Mouse (Mus musculus): ENCODE measurements around the gene Tmcc1.
"Not testable (repeated sequence)": the region's sequence is repeated elsewhere in the genome, so short reads cannot be mapped to it uniquely, and the experiment has no call there.

The Tmcc1 gene

GRCm38 (mm10) chr6:116073610-116074009, 119.7 kb downstream of the Tmcc1 start:
- no peak for DNase-seq

- DNase-seq, result peak; percentile 56
These were observed 120.5 kb downstream of the Tmcc1 start for GRCm38 (mm10) chr6:116072746-116073261.

- no peak for DNase-seq
These were observed 121.0 kb downstream of the Tmcc1 start for GRCm38 (mm10) chr6:116072221-116072745.

- DNase-seq, result no peak
These were observed 121.5 kb downstream of the Tmcc1 start for GRCm38 (mm10) chr6:116071781-116072180.

- DNase-seq, result no peak
These were observed 122.7 kb downstream of the Tmcc1 start for GRCm38 (mm10) chr6:116070558-116070957.

DNA sequence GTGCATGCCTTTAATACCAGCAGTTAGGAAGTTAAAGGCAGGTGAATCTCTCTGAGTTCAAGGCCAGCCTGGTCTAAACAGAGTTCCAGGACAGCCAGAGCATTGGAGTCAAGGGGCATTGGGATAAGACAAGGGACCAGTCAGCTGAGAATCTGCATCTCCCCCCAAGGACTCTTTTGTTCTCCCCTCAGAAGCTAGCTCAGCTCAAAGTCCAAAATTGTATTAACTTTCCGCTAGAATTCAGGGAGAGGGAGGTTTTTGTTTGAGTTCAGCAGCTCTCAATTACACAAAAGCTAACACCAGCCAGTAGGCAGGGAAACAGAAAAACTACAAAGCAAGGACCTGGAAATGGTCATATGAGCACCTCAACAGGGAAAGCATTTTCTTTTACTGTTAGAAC, 129.8 kb downstream of the Tmcc1 start:
- no peak for DNase-seq

GRCm38 (mm10) chr6:116059542-116059941, 133.7 kb downstream of the Tmcc1 start:
- DNase-seq, result not testable (repeated sequence)

GRCm38 (mm10) chr6:116058541-116059300, 134.6 kb downstream of the Tmcc1 start:
- DNase-seq, result no peak

DNA sequence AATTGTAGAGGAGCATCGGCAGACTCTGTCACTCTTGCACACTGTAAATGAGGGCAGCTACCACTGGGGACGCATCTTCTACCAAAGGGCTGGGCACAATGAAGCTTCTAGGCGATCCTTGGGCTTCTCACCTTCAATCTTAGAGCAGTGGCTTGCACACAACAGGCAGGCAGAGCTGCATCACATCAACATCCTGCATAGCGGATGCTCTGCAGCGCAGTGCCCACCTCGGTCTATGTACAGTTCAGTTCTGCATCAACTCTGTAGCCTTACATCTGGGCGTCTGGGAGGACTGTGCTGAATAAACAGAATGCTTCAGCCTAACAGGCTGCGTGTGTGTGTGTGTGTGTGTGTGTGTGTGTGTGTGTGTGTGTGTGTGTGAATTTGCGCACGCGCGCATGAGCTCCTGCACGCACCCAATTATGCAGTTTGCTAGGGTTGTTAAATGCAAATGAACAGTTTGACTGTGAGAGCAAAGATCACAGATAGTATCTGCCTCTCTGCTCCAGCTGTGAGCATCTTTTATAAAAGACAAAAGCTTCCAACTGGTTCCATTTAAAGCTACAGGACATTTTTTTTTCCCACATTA, 136.5 kb downstream of the Tmcc1 start:
- peak; percentile 81 for DNase-seq

GRCm38 (mm10) chr6:116055766-116056165, 137.5 kb downstream of the Tmcc1 start:
- DNase-seq, result peak; percentile 61

- peak; percentile 93 for DNase-seq
These were observed 138.2 kb downstream of the Tmcc1 start for GRCm38 (mm10) chr6:116055001-116055471.

- no peak for DNase-seq
These were observed 145.4 kb downstream of the Tmcc1 start for GRCm38 (mm10) chr6:116047896-116048295.

- DNase-seq, result no peak
These were observed 145.9 kb downstream of the Tmcc1 start for GRCm38 (mm10) chr6:116047366-116047765.

- DNase-seq, result no peak
These were observed 149.2 kb downstream of the Tmcc1 start for GRCm38 (mm10) chr6:116044039-116044438.

DNA sequence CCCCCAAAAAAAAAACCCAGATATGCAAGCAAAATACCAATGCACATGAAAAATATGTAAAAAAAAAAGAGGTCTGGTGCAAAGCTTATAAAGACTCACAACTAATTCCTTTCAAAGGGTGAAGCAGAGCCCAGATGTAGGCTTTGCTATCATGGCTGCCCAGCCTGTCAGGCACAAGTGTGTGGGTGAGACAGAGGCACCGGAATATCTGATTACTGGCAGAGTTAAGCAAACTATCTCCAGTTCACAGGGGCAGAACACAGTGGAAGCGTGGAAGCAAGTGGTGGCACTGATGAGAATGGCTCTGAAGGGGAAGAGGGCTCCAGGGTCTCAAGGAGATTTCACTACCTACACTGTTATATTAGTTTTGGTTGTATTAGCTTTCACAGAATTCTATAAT, 155.1 kb downstream of the Tmcc1 start:
- no peak for DNase-seq

DNA sequence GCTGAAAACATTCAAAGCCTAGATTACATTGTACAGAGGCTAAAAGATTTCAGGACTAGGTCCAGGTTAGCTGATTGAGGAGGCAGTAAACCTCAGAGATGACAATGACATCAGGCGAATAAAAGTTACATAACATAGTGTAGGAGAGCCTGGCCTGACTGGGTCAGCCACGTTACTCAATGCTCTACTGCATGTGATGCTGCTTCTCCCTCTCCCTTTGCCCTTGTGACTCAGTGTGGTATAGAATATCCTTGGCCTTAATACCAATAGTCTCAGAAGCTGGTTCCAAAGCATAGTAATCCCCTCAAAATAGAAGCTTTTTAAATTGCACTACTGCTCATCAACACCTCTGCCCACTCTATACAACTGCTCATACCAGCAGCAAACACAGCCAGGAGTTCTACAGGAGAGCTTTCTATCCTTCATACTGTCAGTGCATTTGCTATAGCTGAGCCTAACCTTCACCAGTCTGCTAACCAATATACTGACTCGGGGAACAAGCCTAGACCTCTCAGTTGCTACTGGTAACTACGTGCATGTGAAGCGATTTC, 155.9 kb downstream of the Tmcc1 start:
- DNase-seq, result no peak

DNA sequence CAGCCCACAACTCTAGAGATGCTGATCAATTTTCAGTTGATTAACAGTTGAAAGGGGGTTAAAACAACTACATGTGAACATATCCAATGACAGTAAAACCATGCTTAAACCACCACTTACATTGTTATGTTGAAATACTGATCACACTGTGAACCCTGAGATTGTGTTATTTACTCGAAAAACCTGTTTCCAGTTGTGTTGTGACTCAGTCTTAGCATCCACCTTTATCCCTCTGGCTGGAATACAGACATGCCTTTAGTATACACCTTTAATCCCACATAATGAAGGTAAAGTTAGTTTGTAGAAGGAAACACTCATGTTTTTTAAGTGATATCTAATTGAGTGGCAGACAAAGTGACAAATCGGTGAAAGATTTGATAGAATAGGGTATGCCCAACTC, 156.7 kb downstream of the Tmcc1 start:
- DNase-seq, result no peak

- no peak for DNase-seq
These were observed 162.2 kb downstream of the Tmcc1 start for GRCm38 (mm10) chr6:116031052-116031451.

GRCm38 (mm10) chr6:116024666-116025065, 168.6 kb downstream of the Tmcc1 start:
- DNase-seq, result no peak

DNA sequence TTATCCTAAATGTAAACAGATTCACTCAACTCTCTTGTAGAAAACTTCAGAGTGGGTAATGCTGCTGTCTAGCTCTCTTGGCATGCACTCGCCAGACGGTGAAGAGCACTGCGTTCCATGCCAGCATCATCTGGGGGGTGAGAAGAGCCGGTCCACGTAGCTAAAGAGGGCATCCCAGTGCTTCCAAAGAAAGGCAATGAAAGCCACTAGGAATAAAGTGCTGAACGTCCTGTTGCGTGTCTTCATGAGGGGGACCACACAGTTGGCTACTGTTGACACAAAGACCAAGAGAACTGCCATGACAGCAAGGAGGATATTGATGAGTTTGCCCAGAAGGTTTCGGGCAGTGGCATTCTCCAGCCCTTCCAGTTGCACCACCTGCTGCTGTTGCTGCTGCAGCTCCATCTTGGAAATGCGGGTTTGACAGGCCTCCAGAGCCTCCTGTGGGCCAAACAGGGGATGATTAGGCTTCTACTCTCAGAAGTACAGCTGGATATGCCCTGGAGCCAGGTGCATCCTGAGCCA, 171.3 kb downstream of the Tmcc1 start:
- DNase-seq, result no peak

DNA sequence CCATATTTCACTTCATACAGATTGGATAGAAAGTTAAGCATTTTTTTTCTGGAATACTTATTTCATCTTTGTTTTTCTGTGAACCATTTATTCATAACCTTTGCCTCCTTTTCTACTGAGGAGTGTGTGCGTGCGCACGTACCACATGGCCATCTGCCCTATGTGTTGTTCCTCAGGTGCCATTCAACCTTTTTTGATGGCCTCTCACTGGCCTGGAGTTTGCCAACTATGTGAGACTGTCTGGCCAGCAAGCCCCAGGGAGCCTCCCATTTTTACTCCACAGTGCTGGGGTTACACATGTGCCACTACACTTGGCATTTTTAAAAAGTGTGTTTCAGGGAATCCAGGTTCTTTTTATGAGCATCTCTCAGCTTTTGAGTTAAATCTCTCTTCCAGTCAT, 177.4 kb downstream of the Tmcc1 start:
- DNase-seq, result no peak

DNA sequence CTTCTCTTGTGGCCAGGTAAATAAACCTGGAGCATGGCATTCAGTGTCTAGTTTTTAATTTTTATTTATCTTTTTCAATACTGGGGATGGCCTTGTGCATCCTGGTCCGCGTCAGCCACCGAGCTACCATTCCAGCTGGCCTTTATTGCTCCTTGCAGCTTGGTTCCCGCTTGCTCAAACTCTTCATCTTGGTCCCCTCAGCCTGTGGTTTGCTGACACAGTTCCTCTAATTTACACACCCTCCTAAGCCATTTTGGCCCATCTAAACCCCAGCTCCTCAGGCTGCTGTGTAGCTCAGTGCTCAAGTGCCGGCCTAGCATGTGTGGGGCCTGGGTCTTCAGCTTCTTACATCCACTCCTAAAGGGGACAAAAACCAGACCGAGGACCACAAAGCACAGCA, 179.2 kb downstream of the Tmcc1 start:
- DNase-seq, result no peak

DNA sequence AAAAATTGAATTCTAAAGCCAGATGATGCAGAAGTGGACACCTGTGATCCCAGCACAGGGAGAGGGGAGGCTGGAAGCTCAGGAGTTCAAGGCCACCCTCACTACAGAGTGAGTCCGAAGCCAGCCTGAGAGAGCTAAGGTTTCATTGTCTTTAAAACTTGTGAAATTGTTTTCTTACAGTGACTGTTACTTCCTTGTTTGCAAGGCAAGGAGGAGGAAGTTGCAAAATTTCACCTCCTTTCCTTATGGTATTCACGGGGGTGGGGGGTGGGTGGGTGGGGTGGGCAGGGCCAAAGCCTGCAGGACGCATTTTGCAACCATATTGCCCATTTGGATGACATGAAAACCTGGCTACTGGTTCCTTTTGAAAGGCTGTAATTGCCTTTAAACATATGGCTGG, 179.6 kb downstream of the Tmcc1 start:
- no peak for DNase-seq

DNA sequence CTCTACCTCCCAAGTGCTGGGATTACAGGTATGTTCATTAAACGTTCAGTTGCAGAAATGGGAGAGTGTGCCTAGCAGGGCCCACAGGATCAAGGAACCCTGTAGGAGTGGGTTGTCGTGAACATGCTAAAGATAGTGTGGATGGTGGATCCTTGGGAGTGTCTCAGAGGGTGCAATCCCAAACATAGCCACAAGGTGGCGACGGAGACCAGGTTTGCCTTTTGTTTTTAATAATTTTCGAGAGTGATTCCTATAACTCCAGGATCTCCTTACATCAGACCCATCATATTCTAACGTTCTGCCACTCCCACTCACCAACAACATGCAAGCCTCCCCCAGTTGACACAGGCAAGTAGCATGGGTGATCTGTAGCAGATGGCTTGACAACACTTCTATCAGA, 182.7 kb downstream of the Tmcc1 start:
- peak; percentile 88 for DNase-seq
